Mouse (Mus musculus) lung, embryonic 15.5 days (tissue): ENCODE data around the gene Syt15. TPM values are rescaled to one million over a fixed set of nuclear protein-coding genes. Genes with fewer than 3 reads are reported as not detected.
A peak's percentile ranks its signal among the peaks of the same experiment; 100 is the strongest.

ENCODE experiments used
- ATAC-seq: fragments of 200-750 bp; cut with Nextera tagmentation; 2 replicates; pipeline ENCODE4 v1.8.0; 2017; ENCODE audit warnings: moderate number of reproducible peaks, borderline replicate concordance; ENCODE audit not compliant: low FRiP score, low TSS enrichment; ENCODE audit errors: extremely low read depth
- H3K27ac ChIP-seq: fragments of 300-500 bp; sonication (generic); 2 replicates; pipeline ENCODE4 v1.5.1; 2015; ENCODE audit warnings: moderate library complexity, mild to moderate bottlenecking, inconsistent platforms
- H3K27me3 ChIP-seq: fragments of 300-500 bp; sonication (generic); 2 replicates; pipeline ENCODE4 v1.6.1; 2015; ENCODE audit warnings: inconsistent platforms
- H3K36me3 ChIP-seq: fragments of 300-500 bp; sonication (generic); 2 replicates; pipeline ENCODE4 v1.6.1; 2015; ENCODE audit warnings: inconsistent platforms
- H3K4me1 ChIP-seq: fragments of 300-500 bp; sonication (generic); 2 replicates; pipeline ENCODE4 v1.6.1; 2015; ENCODE audit warnings: inconsistent platforms
- H3K4me2 ChIP-seq: fragments of 300-500 bp; sonication (generic); 2 replicates; pipeline ENCODE4 v1.6.1; 2015; ENCODE audit warnings: inconsistent platforms, mild to moderate bottlenecking, moderate library complexity
- H3K4me3 ChIP-seq: fragments of 300-500 bp; sonication (generic); 2 replicates; pipeline ENCODE4 v1.5.1; 2015; ENCODE audit warnings: mild to moderate bottlenecking, inconsistent platforms
- H3K9ac ChIP-seq: fragments of 300-500 bp; sonication (generic); 2 replicates; pipeline ENCODE4 v1.6.1; 2015; ENCODE audit warnings: inconsistent platforms
- H3K9me3 ChIP-seq: fragments of 300-500 bp; sonication (generic); 2 replicates; pipeline ENCODE4 v1.6.1; 2016; ENCODE audit warnings: inconsistent platforms
- WGBS: fragments of 180-500 bp; shearing (Covaris S2); methylation state at CpG from one replicate; pipeline ENCODE4 v1.1.7; 2015; 5-methylcytosine and 5-hydroxymethylcytosine counted together
- polyA plus RNA-seq: library from polyadenylated mRNA; unstranded; fragments of >200 nt; fragmentation: Nextera tagmentation; extraction: Ambion mirVana; gene quantifications from 2 replicates; pipeline ENCODE4 v1.2.1, GENCODE M21; 2015

Gene Syt15
- polyA plus RNA-seq, 1 experiment from 2014 or later = 0.66 TPM

GRCm38 (mm10) chr14:34208651-34209050, 10.7 kb upstream of the Syt15 start:
- Histone ChIP-seq H3K9ac (no peak overlapping the region), H3K27me3 (no peaks in the 10 kb centered on the region), H3K27ac (no peak overlapping the region), H3K4me2 (no peak overlapping the region), H3K9me3 (no peaks in the 10 kb centered on the region), H3K4me3 (no peak overlapping the region), H3K36me3 (no peaks in the 10 kb centered on the region), H3K4me1 (no peaks in the 10 kb centered on the region)
- no peak for ATAC-seq
- 47% methylated on average over 2 of the region's 2 CpGs for WGBS

DNA sequence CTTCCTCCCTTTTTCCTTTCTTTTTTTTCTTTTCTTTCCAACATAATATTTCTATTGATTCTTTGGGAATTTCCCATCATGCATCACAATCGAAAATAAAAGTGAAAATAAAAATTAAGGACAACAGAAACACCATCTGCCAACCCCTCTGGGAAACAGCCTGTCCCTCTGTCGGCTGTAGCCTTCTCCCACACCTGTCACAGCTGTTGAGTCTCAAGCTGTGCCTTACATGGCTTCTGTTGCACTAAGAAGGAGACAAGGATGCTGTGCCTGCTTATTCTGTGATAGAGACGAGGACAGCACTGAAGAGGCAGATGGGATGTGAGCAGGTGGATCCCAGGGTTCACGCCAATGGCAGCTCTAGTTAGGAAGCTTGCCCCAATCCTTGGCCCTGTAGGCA, 10.3 kb upstream of the Syt15 start:
- H3K27ac ChIP-seq = no peak overlapping the region
- no peak overlapping the region for H3K4me2 ChIP-seq
- H3K4me3 ChIP-seq = no peak overlapping the region
- 59% methylated on average over 4 of the region's 4 CpGs for WGBS
- H3K27me3 ChIP-seq = no peaks in the 10 kb centered on the region
- H3K9me3 ChIP-seq = no peaks in the 10 kb centered on the region
- H3K4me1 ChIP-seq = no peaks in the 10 kb centered on the region
- H3K9ac ChIP-seq = no peak overlapping the region
- no peak for ATAC-seq
- no peaks in the 10 kb centered on the region for H3K36me3 ChIP-seq

DNA sequence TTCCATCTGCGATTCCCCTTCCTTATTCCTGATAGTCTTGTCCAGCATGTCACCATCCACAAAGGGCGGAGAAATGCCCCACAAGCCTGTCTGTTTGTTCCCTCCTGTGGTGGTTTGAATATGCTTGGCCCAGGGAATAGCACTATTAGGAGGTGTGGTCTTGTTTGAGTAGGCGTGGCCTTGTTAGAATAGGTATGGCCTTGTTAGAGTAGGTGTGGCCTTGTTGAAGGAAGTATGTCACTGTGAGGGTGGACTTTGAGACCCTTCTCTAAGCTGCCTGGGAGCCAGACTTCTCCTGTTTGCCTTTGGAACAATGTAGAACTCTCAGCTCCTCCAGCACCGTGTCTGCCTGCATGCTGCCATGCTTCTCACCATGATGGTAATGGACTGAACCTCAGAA, 9.5 kb upstream of the Syt15 start:
- no peak for ATAC-seq
- Histone ChIP-seq H3K9me3 (no peaks in the 10 kb centered on the region), H3K36me3 (no peaks in the 10 kb centered on the region), H3K27ac (no peak overlapping the region), H3K9ac (no peak overlapping the region), H3K4me1 (no peaks in the 10 kb centered on the region), H3K4me2 (no peak overlapping the region), H3K4me3 (no peak overlapping the region), H3K27me3 (no peaks in the 10 kb centered on the region)
- WGBS = 84% methylated on average over 4 of the region's 4 CpGs

DNA sequence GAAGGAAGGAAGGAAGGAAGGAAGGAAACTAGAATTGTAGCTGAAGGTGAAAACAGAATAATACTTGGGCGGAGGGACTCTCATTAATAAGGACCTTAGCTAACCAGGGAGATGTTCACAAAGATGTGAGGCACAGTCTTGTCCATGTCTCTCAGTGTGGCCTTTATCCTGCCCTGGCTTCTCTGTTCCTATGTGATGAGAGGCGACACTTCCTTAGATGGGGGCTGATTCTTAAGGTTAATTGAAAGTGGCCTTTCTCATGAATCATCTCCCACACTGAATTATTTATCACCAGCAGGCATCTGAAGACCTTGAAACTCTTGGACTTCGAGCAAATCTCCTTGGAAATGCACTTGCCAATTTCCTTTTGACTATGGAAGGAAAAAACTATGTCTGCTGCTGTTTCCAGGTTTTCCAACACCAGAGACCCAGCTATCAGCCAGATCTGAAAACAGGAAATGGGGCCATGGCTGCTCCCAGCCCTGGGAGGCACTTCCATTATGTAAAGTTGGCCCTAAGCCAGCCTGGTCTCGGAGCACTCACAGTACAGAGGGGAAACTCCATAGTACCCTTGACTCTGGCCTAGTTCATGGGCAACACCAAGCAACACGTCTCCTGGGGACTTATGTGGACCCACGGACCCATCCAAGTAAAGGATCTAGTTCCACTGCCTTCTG, 3.8 kb upstream of the Syt15 start:
- Histone ChIP-seq H3K9me3 (no peaks in the 10 kb centered on the region), H3K9ac (no peak overlapping the region), H3K27ac (peak overlapping the region; percentile 50), H3K4me1 (peaks cover 17% of the 10 kb centered on the region), H3K4me2 (no peak overlapping the region), H3K4me3 (no peak overlapping the region), H3K36me3 (no peaks in the 10 kb centered on the region), H3K27me3 (peaks cover 29% of the 10 kb centered on the region)
- WGBS = 47% methylated on average over 6 of the region's 6 CpGs
- ATAC-seq = peak; percentile 72; the same call in 1 of the 2 replicates

DNA sequence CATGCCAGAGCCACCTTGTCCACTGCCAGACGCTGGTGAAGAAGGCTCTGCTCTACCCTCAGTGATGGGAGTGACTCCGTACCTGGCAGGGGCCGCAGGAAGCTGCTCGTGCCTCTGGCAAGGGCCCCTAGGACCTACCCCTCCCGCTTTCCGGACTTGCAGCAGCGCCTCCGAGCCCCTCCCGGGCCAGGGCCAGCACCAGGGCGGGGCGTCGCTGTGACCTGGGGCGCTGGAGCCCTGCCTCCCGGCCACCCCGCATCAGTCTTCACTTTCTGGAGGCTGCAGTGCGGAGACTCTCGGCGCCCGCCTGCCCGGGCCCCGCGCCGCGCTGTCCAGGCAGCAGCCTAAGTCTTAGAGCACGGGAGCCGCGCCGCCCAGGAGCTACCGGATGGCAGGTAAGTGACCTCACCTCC, 397 bp downstream of the Syt15 start:
- Histone ChIP-seq H3K9me3 (no peaks in the 10 kb centered on the region), H3K27ac (no peak overlapping the region), H3K36me3 (no peaks in the 10 kb centered on the region), H3K27me3 (peaks cover 36% of the 10 kb centered on the region), H3K4me2 (peak overlapping the region; percentile 63), H3K9ac (no peak overlapping the region), H3K4me1 (peaks cover 17% of the 10 kb centered on the region), H3K4me3 (peak overlapping the region; percentile 27)
- 2% methylated on average over 29 of the region's 29 CpGs for WGBS
- no peak for ATAC-seq

- no peak for ATAC-seq
- Histone ChIP-seq H3K36me3 (no peaks in the 10 kb centered on the region), H3K9ac (no peak overlapping the region), H3K4me2 (no peak overlapping the region; the same call in 1 of the 2 replicates), H3K9me3 (no peaks in the 10 kb centered on the region), H3K4me1 (peaks cover 15% of the 10 kb centered on the region), H3K4me3 (peak overlapping the region; percentile 27; the same call in 1 of the 2 replicates), H3K27ac (no peak overlapping the region), H3K27me3 (peaks cover 36% of the 10 kb centered on the region)
- 68% methylated on average over 5 of the region's 5 CpGs for WGBS
These were observed 1.0 kb downstream of the Syt15 start for GRCm38 (mm10) chr14:34220426-34220825.

- Histone ChIP-seq H3K27me3 (peaks cover 36% of the 10 kb centered on the region), H3K4me1 (peaks cover 8% of the 10 kb centered on the region; the same call in 1 of the 2 replicates), H3K27ac (no peak overlapping the region), H3K36me3 (no peaks in the 10 kb centered on the region), H3K4me2 (no peak overlapping the region), H3K9ac (no peak overlapping the region), H3K9me3 (no peaks in the 10 kb centered on the region), H3K4me3 (no peak overlapping the region)
- no peak for ATAC-seq
- 61% methylated on average over 5 of the region's 5 CpGs for WGBS
These were observed 2.2 kb downstream of the Syt15 start for GRCm38 (mm10) chr14:34221416-34222077.

GRCm38 (mm10) chr14:34223362-34223898, 4.0 kb downstream of the Syt15 start:
- 34% methylated on average over 5 of the region's 5 CpGs for WGBS
- Histone ChIP-seq H3K9me3 (no peaks in the 10 kb centered on the region), H3K4me2 (no peak overlapping the region), H3K27me3 (peaks cover 28% of the 10 kb centered on the region), H3K9ac (no peak overlapping the region), H3K4me1 (peaks cover 6% of the 10 kb centered on the region; the same call in 1 of the 2 replicates), H3K27ac (no peak overlapping the region), H3K36me3 (no peaks in the 10 kb centered on the region), H3K4me3 (no peak overlapping the region)
- peak; percentile 69 for ATAC-seq

DNA sequence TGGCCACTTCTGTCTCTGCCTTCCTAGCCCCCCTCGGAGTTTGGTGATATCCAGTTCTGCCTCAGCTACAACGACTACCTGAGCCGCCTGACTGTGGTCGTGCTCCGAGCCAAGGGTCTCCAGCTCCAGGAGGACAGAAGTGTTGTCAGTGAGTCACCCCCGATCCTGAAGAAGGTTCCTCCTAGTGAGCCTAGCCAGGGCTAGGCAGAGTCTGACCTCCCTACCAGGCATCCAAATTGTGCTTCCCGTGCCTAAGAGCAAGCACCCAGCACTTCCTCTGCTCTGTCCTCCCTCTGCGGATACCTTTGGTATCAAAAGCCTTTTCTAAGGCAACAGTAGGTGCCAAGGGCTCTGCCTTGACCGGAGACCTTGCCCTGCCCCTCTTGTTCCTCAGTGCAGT, 6.6 kb downstream of the Syt15 start:
- 80% methylated on average over 9 of the region's 9 CpGs for WGBS
- Histone ChIP-seq H3K4me3 (no peak overlapping the region), H3K27ac (no peak overlapping the region), H3K36me3 (no peaks in the 10 kb centered on the region), H3K9ac (no peak overlapping the region), H3K9me3 (no peaks in the 10 kb centered on the region), H3K4me1 (no peaks in the 10 kb centered on the region), H3K4me2 (no peak overlapping the region), H3K27me3 (peaks cover 3% of the 10 kb centered on the region)
- ATAC-seq = no peak

GRCm38 (mm10) chr14:34226566-34226965, 7.2 kb downstream of the Syt15 start:
- no peak overlapping the region for H3K4me3 ChIP-seq
- no peak for ATAC-seq
- 80% methylated on average over 4 of the region's 4 CpGs for WGBS

DNA sequence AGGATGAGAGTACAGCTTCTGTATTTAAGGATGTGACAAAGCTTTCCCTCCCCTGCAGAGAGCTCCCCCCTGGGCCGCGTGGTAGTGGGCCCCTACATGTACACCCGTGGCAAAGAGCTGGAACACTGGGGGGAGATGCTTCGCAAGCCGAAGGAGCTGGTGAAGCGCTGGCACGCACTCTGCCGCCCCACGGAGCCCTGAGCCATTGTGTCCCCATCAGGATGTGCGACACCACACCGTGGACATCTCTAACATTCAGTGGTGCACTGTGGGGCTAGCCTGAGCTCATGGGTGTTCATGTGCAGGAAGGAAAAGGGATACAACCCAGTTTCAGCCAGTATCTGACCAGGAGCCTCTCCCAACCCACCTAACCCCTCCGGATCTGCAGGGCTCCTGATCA, 8.6 kb downstream of the Syt15 start:
- no peak for ATAC-seq

More at GRCm38 (mm10) chr14:34226566-34226965, 7.2 kb downstream of the Syt15 start:
- H3K9me3 ChIP-seq = no peaks in the 10 kb centered on the region
- H3K36me3 ChIP-seq = no peaks in the 10 kb centered on the region
- H3K27ac ChIP-seq = no peak overlapping the region
- no peak overlapping the region for H3K9ac ChIP-seq
- H3K27me3 ChIP-seq = no peaks in the 10 kb centered on the region; the same call in none of the 2 replicates
- H3K4me1 ChIP-seq = no peaks in the 10 kb centered on the region
- H3K4me2 ChIP-seq = no peak overlapping the region

GRCm38 (mm10) chr14:34228830-34229506, 9.6 kb downstream of the Syt15 start:
- Histone ChIP-seq H3K4me1 (no peaks in the 10 kb centered on the region), H3K9ac (no peak overlapping the region), H3K36me3 (no peaks in the 10 kb centered on the region), H3K27me3 (no peaks in the 10 kb centered on the region), H3K9me3 (no peaks in the 10 kb centered on the region), H3K27ac (no peak overlapping the region), H3K4me2 (no peak overlapping the region), H3K4me3 (no peak overlapping the region)
- no peak for ATAC-seq
- WGBS = 67% methylated on average over 10 of the region's 10 CpGs

More for the DNA sequence above, 8.6 kb downstream of the Syt15 start:
- Histone ChIP-seq H3K4me2 (no peak overlapping the region), H3K9ac (no peak overlapping the region), H3K9me3 (no peaks in the 10 kb centered on the region), H3K4me1 (no peaks in the 10 kb centered on the region), H3K27ac (no peak overlapping the region), H3K4me3 (no peak overlapping the region), H3K27me3 (no peaks in the 10 kb centered on the region), H3K36me3 (no peaks in the 10 kb centered on the region)
- 79% methylated on average over 12 of the region's 12 CpGs for WGBS
